Mouse (Mus musculus) brain, adult 2 months (tissue): ENCODE measurements around the gene Ppil2.

Source experiments
- DNase-seq: peaks from one replicate; pipeline ENCODE4 v3.0.0; 2011; ENCODE audit warnings: low read depth, low spot score

Ppil2 gene

GRCm38 (mm10) chr16:17110771-17111743 is at the start of gene Ppil2:
Gene Ppil2, minus strand, starts transcription at chr16:17111257.
- peak; percentile 92 for DNase-seq

- DNase-seq, result no peak
These were observed 43.3 kb upstream of the Ppil2 start for GRCm38 (mm10) chr16:17154346-17154745.

DNA sequence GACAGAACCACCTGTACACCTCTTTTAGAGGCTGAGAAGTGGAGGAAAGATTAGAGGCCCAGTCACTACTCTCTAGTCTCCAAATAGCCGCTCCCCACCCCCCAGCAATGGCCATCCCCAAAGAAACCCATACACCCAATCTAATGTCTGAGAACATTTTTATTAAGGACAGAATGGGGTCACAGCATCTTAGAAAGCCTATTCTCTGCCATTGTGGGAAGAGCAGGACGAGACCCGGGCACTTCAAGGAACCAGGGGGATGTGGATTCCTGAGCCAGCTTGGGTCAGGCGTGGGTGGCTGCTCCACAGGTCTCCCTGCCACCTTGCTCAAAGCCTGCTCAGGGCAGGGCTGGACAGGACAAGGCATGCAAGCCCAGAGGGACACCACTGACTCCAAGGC is 40.8 kb upstream of the Ppil2 start:
- no peak for DNase-seq

GRCm38 (mm10) chr16:17150520-17151258 is 39.6 kb upstream of the Ppil2 start:
- DNase-seq, result no peak

- peak; percentile 18 for DNase-seq
These were observed 37.0 kb upstream of the Ppil2 start for GRCm38 (mm10) chr16:17148084-17148483.

GRCm38 (mm10) chr16:17147391-17147929 is 36.4 kb upstream of the Ppil2 start:
- peak; percentile 69 for DNase-seq

DNA sequence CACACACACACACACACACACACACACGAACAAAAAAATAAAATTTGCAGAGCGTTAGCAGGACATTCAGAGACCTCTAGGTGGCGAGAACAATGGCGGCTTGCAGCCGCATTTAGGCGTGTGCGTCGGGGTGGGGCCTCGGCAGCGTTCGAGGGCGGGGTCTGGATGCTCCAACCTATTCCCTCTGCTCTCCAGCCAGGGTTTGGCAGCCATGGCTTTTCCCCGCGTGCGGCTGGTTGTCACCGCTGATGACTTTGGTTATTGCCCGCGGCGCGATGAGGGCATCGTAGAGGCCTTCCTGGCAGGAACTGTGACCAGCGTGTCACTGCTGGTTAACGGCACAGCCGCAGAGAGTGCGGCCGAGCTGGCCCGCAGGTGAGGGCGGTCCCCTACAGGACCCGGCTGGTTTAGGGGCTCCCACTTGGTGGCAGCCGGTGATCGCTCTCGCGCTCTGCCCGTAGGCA is 35.7 kb upstream of the Ppil2 start, which contains the start of gene Ccdc116:
Gene Ccdc116, minus strand, starts transcription at position 458 of the 464 bp plus-strand sequence.
- DNase-seq, result peak; percentile 95

GRCm38 (mm10) chr16:17144339-17144738 is 33.3 kb upstream of the Ppil2 start, which contains the start of gene Ydjc:
Gene Ydjc, plus strand, starts transcription at chr16:17144621.
- DNase-seq, result no peak

GRCm38 (mm10) chr16:17137355-17137754 is 26.3 kb upstream of the Ppil2 start:
- DNase-seq, result no peak

- DNase-seq, result peak; percentile 37
These were observed 21.8 kb upstream of the Ppil2 start for GRCm38 (mm10) chr16:17132906-17133200.

- DNase-seq, result peak; percentile 99
These were observed 21.2 kb upstream of the Ppil2 start, which contains the start of gene Sdf2l1 for GRCm38 (mm10) chr16:17132089-17132905. Gene Sdf2l1, minus strand, starts transcription at chr16:17132383.

DNA sequence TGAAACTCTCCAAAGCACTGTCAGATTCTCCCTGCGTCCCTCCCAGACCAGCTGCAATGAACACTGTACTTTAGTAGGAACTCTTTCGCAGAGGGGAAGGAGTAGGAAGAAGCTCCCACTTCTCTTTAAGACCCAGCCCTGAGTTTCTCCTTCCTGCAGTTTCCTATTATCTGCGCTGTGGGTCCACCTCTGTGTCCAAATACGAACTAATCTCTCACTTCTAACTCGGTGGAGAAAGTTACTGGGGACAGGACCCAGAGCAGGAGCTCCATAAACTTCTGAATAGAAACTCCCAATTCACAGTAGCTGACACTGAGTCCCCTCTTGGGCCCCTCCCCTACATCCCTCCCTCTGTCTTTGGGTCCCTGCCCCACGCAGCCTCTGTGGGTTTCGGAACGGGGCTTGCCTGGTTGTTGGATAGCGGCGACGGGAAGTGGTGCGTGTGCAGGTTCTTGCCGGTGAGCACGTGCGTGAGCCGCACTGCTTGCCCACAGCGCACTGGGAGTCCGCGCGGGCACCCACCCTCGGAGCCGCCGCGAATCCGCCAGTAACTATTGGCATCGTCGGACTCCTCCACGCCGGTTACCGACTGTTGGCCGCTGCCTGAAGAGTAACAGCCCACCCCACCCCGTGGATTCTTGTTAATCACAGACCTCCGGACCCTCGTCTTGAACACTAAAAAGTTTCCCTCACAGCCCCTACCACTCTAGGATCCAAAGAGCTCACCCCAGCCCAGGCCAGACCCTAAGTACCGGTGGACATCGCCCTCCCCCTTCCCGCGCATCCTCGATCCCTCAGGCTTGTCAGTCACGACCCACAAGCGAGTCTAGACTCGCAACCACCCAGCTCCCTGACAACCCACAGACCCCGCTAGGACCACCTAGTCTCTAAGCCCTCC is 20.4 kb upstream of the Ppil2 start:
- peak; percentile 12 for DNase-seq

DNA sequence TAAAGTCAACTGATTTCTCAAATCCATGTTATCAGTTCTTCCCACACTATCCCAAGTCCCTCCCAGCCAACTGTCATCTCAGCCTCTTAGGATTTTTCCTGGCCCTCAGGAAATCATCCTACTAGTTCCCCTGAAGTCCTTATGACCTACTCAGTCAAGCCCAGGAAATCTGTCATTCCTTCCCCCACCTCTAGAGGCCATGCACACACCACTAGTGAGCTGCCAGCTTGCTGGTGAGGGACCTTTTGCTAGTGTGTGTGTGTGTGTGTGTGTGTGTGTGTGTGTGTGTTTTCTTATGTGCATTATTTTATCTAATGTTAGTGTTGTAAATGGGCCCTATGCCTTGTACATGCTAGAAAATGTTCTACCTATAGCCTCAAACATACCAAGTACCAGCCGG is 16.2 kb upstream of the Ppil2 start:
- DNase-seq, result peak; percentile 76

GRCm38 (mm10) chr16:17124871-17125520 is 13.9 kb upstream of the Ppil2 start, which contains the start of gene 2610318N02Rik:
Gene 2610318N02Rik, minus strand, starts transcription at chr16:17125167.
- peak; percentile 84 for DNase-seq

- no peak for DNase-seq
These were observed 13.2 kb upstream of the Ppil2 start for GRCm38 (mm10) chr16:17124119-17124870.

- DNase-seq, result no peak
These were observed 10.5 kb upstream of the Ppil2 start for GRCm38 (mm10) chr16:17121569-17121968.

GRCm38 (mm10) chr16:17117309-17117799 is 6.3 kb upstream of the Ppil2 start:
- DNase-seq, result no peak

- no peak for DNase-seq
These were observed 6.5 kb downstream of the Ppil2 start for GRCm38 (mm10) chr16:17104600-17104999.
